Comparison of ENCODE assay signal across 8 mouse cellular contexts in the genomic region with DNA sequence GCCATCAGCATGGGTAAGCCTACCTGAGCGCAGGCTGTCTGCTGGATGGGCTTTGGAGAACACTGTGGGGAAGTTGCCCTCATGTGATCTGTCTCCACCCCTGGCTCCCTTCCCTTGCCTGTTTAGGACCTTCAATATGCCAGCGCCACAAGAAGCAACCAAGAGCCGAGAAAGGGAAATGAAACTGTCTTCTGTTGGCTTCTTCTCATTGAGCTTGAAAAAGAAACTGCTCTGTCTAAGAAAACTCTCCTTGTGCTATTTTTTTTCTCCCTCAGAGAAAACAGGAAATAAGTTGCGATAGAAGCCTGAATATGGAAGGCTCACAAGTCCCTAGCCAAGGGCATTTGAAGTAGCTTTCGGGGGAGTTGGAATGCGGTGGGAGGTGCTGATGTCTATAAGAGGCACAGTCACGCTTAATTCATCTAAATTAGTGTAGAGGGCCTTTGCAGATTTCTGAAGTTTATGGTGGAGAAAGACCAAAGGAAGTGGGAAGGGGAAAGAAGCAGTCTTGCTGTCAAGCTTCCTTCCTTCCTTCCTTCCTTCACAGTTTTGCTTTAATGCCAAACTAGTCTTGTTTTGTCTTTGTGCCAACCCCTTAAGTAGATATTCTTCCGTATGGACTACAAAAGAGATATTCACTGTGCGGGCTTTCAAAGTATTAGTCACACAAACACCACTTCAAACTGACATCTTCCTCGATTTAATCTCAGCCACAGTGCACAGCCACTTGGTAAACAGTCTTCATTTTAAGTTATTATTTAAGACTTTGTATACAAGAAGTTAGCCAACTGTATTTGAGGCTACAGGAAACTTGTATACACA. TPM values are rescaled to one million over a fixed set of nuclear protein-coding genes. Genes with fewer than 3 reads are reported as not detected.
A peak's percentile ranks its signal among the peaks of the same experiment; 100 is the strongest.
DNase-seq lines count a peak whose midpoint lies in the region; ATAC-seq and TF ChIP-seq lines count a peak whose summit lies in the region.

No protein-coding gene starts in this region.

- WGBS in limb, embryonic 14.5 days, result 64% methylated on average over 10 of the region's 10 CpGs
- 63% methylated on average over 10 of the region's 10 CpGs for WGBS in limb, embryonic 10.5 days
- WGBS in lung, postnatal 0 days, result 12% methylated on average over 10 of the region's 10 CpGs

- no peak overlapping the region for H3K4me3 ChIP-seq in limb, embryonic 14.5 days (replicated peaks; ENCODE audit: low read length)
- no peak overlapping the region for H3K4me3 ChIP-seq in limb, embryonic 10.5 days
- H3K4me3 ChIP-seq in lung, postnatal 0 days (ENCODE audit: low read depth, low read length), result peak overlapping the region; percentile 14; the same call in 1 of the 2 replicates

- H3K4me1 ChIP-seq in limb, embryonic 14.5 days (ENCODE audit: control insufficient read depth, insufficient read depth, low read length), result no peaks in the 10 kb centered on the region
- H3K4me1 ChIP-seq in limb, embryonic 10.5 days, result peaks cover 7% of the 10 kb centered on the region
- peaks cover 7% of the 10 kb centered on the region; the same call in 1 of the 2 replicates for H3K4me1 ChIP-seq in lung, postnatal 0 days (ENCODE audit: insufficient read depth, low read depth, low read length)

- DNase-seq in limb, embryonic 14.5 days (ENCODE audit: low spot score), result peak; percentile 9
- DNase-seq in limb, embryonic 10.5 days (ENCODE audit: low spot score), result no peak
- DNase-seq in brain, adult 2 months (ENCODE audit: low read depth, low spot score), result peak; percentile 71
- DNase-seq in lung, postnatal 0 days (ENCODE audit: low spot score), result peak; percentile 87
- peak; percentile 40 for DNase-seq in thymus, postnatal 4 days
- no peak for DNase-seq in gastrocnemius, adult 8-10 months (ENCODE audit: low spot score in 2 of 2)
- no peak for DNase-seq in gastrocnemius, postnatal 25 days

- no peaks in the 10 kb centered on the region for H3K36me3 ChIP-seq in limb, embryonic 14.5 days (ENCODE audit: control insufficient read depth, insufficient read depth, low read length)
- H3K36me3 ChIP-seq in limb, embryonic 10.5 days, result no peaks in the 10 kb centered on the region
- H3K36me3 ChIP-seq in lung, postnatal 0 days (ENCODE audit: insufficient read depth, low read length), result no peaks in the 10 kb centered on the region

- H3K9me3 ChIP-seq in limb, embryonic 14.5 days (ENCODE audit: control insufficient read depth, low read length), result no peaks in the 10 kb centered on the region
- H3K9me3 ChIP-seq in limb, embryonic 10.5 days (replicated peaks), result no peaks in the 10 kb centered on the region
- H3K9me3 ChIP-seq in lung, postnatal 0 days (ENCODE audit: low read length), result no peaks in the 10 kb centered on the region

- no peak for TF ChIP-seq CTCF in lung, postnatal 0 days (IDR thresholded peaks at IDR 0.05)

- H3K4me2 ChIP-seq in limb, embryonic 14.5 days (replicated peaks; ENCODE audit: low read depth, low read length, severe bottlenecking), result no peak overlapping the region
- peak overlapping the region; percentile 37 for H3K4me2 ChIP-seq in lung, postnatal 0 days (replicated peaks; ENCODE audit: low read depth, low read length)

- no peaks in the 10 kb centered on the region for H3K27me3 ChIP-seq in limb, embryonic 14.5 days (ENCODE audit: control insufficient read depth, insufficient read depth, low read length)
- no peaks in the 10 kb centered on the region for H3K27me3 ChIP-seq in limb, embryonic 10.5 days (ENCODE audit: low read depth, poor library complexity, severe bottlenecking)
- H3K27me3 ChIP-seq in lung, postnatal 0 days (replicated peaks; ENCODE audit: insufficient read depth, low read length), result no peaks in the 10 kb centered on the region

- no peak for TF ChIP-seq POLR2A in limb, embryonic 14.5 days (IDR thresholded peaks at IDR 0.05; ENCODE audit: borderline replicate concordance, extremely low read depth, insufficient read depth, insufficient read length)

- TF ChIP-seq EP300 in lung, postnatal 0 days (IDR thresholded peaks at IDR 0.05), result peak; percentile 54; the same call in 1 of the 2 replicates

- 0 out of 2 replicates have a peak overlapping the region, but pooled peaks have one; percentile 9 for H3K27ac ChIP-seq in limb, embryonic 14.5 days (replicated peaks; ENCODE audit: low read depth, low read length)
- no peak overlapping the region for H3K27ac ChIP-seq in limb, embryonic 10.5 days
- H3K27ac ChIP-seq in lung, postnatal 0 days (ENCODE audit: low read length), result peak overlapping the region; percentile 84

- ATAC-seq in limb, embryonic 14.5 days (ENCODE audit: low FRiP score, low read depth), result no peak
- ATAC-seq in hematopoietic stem cell, adult 5-6 weeks (replicated peaks in 1 of 2; ENCODE audit: insufficient read depth in 1 of 2, low FRiP score in 2 of 2, low TSS enrichment in 1 of 2, low read depth in 1 of 2, poor library complexity in 2 of 2, severe bottlenecking in 2 of 2), result peak; percentile 76 to 82
- peak; percentile 84 for ATAC-seq in lung, postnatal 0 days

- H3K9ac ChIP-seq in limb, embryonic 14.5 days (ENCODE audit: low read depth, low read length, severe bottlenecking), result no peak overlapping the region
- H3K9ac ChIP-seq in lung, postnatal 0 days (replicated peaks; ENCODE audit: low read depth), result no peak overlapping the region

RNA-seq across cellular contexts. Expression of gene P2ry13, which starts 18.3 kb away (rescaled TPM):
- 1.3 and 1.4 TPM in 2 replicates for polyA plus RNA-seq in limb, embryonic 14.5 days (2012; rRNA removed)
- 1.6 and 1.9 TPM in 2 replicates for polyA plus RNA-seq in limb, embryonic 14.5 days (2014; fragmentation: Nextera tagmentation; extraction: Ambion mirVana)
- polyA plus RNA-seq in limb, embryonic 10.5 days (2016; fragmentation: Nextera tagmentation; extraction: Ambion mirVana), result 0.25 and 0.30 TPM in 2 replicates
- total RNA-seq in hematopoietic stem cell, adult 5-6 weeks (2017), result 2.0 and 4.9 TPM in 2 replicates
- 2.6 and 2.7 TPM in 2 replicates for polyA plus RNA-seq in lung, postnatal 0 days (2015; fragmentation: Nextera tagmentation; extraction: Ambion mirVana)
- under 1 TPM in 2 of 4 experiments, not detected in 2; 0.11 to 0.22 TPM for total RNA-seq in gastrocnemius, adult 8-10 months (2022)
- under 1 TPM; 0.13 to 0.41 TPM for total RNA-seq in gastrocnemius, postnatal 25 days (2021)

RNA-seq across cellular contexts. Expression of gene P2ry12, which starts 33.7 kb away (rescaled TPM):
- polyA plus RNA-seq in limb, embryonic 14.5 days (2012; rRNA removed), result 2.0 and 2.5 TPM in 2 replicates
- polyA plus RNA-seq in limb, embryonic 14.5 days (2014; fragmentation: Nextera tagmentation; extraction: Ambion mirVana), result 3.3 TPM in 2 replicates
- polyA plus RNA-seq in limb, embryonic 10.5 days (2016; fragmentation: Nextera tagmentation; extraction: Ambion mirVana), result 0.06 and 0.40 TPM in 2 replicates
- total RNA-seq in hematopoietic stem cell, adult 5-6 weeks (2017), result 0.30 and 2.3 TPM in 2 replicates
- polyA plus RNA-seq in lung, postnatal 0 days (2015; fragmentation: Nextera tagmentation; extraction: Ambion mirVana), result 3.8 and 4.6 TPM in 2 replicates
- total RNA-seq in gastrocnemius, adult 8-10 months (2022), result 1 to 10 TPM in 1 of 4 experiments, under 1 TPM in 2, not detected in 1; 0.15 to 1.1 (median 0.40) TPM
- 1 to 10 TPM in 1 of 2 experiments, under 1 TPM in 1; 0.84 to 1.4 TPM for total RNA-seq in gastrocnemius, postnatal 25 days (2021)

RNA-seq across cellular contexts. Expression of gene Gpr87, which starts 34.0 kb away (rescaled TPM):
- 5.7 and 6.3 TPM in 2 replicates for polyA plus RNA-seq in limb, embryonic 14.5 days (2012; rRNA removed)
- polyA plus RNA-seq in limb, embryonic 14.5 days (2014; fragmentation: Nextera tagmentation; extraction: Ambion mirVana), result 14.8 and 20.4 TPM in 2 replicates
- polyA plus RNA-seq in limb, embryonic 10.5 days (2016; fragmentation: Nextera tagmentation; extraction: Ambion mirVana), result 0.33 and 0.84 TPM in 2 replicates
- total RNA-seq in hematopoietic stem cell, adult 5-6 weeks (2017), result not detected in 2 replicates
- not detected in 2 replicates for polyA plus RNA-seq in lung, postnatal 0 days (2015; fragmentation: Nextera tagmentation; extraction: Ambion mirVana)
- not detected for total RNA-seq in gastrocnemius, adult 8-10 months (2022)
- total RNA-seq in gastrocnemius, postnatal 25 days (2021), result not detected

Comparison
In these comparisons a context has a peak if more than half of its experiments do, and no peak if none do; other contexts are left out.
1. DNase-seq: peak in limb, embryonic 14.5 days (single experiment), brain, adult 2 months (single experiment), lung, postnatal 0 days (single experiment) and thymus, postnatal 4 days (single experiment); none in limb, embryonic 10.5 days (single experiment), gastrocnemius, adult 8-10 months (0 of 2) and gastrocnemius, postnatal 25 days (single experiment).